Mouse (Mus musculus) liver, postnatal 0 days (tissue): ENCODE results near the gene Dclk1.

Experiments
- CTCF ChIP-seq: sonication (generic); IDR thresholded peaks from 2 replicates; pipeline ENCODE4 v1.5.1; 2016; ENCODE audit warnings: antibody characterized with exemption, low read depth
- EP300 ChIP-seq: IDR thresholded peaks from 2 replicates; pipeline ENCODE4 v1.6.1; 2016; ENCODE audit warnings: antibody characterized with exemption, low read depth, mild to moderate bottlenecking

- TF ChIP-seq CTCF (no peak), EP300 (no peak)
These were observed 304.9 kb downstream of the Dclk1 start for GRCm38 (mm10) chr3:55547106-55547505.
